Mouse (Mus musculus): ENCODE measurements around the gene Cirbp. TPM values are rescaled to one million over a fixed set of nuclear protein-coding genes. Genes with fewer than 3 reads are reported as not detected.
A peak's percentile ranks its signal among the peaks of the same experiment; 100 is the strongest.
"Not testable (repeated sequence)": the region's sequence is repeated elsewhere in the genome, so short reads cannot be mapped to it uniquely, and the experiment has no call there.

Cirbp gene
- polyA plus RNA-seq, 1 experiment, result 276 TPM

- DNase-seq (ENCODE audit: low spot score), result peak; percentile 56
These were observed 2.1 kb upstream of the Cirbp start for GRCm38 (mm10) chr10:80163721-80164120.

- no peak for DNase-seq (ENCODE audit: low spot score)
These were observed 1.4 kb upstream of the Cirbp start for GRCm38 (mm10) chr10:80164161-80164997.

GRCm38 (mm10) chr10:80164998-80165344 is 814 bp upstream of the Cirbp start:
- peak; percentile 87 for DNase-seq (ENCODE audit: low spot score)

GRCm38 (mm10) chr10:80166136-80166535 is 351 bp downstream of the Cirbp start:
- DNase-seq (ENCODE audit: low spot score), result not testable (repeated sequence)

GRCm38 (mm10) chr10:80167460-80168037 is 1.8 kb downstream of the Cirbp start:
- DNase-seq (ENCODE audit: low spot score), result peak; percentile 97

- DNase-seq (ENCODE audit: low spot score), result peak; percentile 90
These were observed 2.4 kb downstream of the Cirbp start for GRCm38 (mm10) chr10:80168038-80168661.

- no peak for DNase-seq (ENCODE audit: low spot score)
These were observed 3.3 kb downstream of the Cirbp start for GRCm38 (mm10) chr10:80169070-80169469.

GRCm38 (mm10) chr10:80169651-80170050 is 3.9 kb downstream of the Cirbp start:
- no peak for DNase-seq (ENCODE audit: low spot score)

- DNase-seq (ENCODE audit: low spot score), result no peak
These were observed 4.3 kb downstream of the Cirbp start for GRCm38 (mm10) chr10:80170052-80170451.

GRCm38 (mm10) chr10:80170601-80171021 is 4.8 kb downstream of the Cirbp start:
- DNase-seq (ENCODE audit: low spot score), result no peak

- DNase-seq (ENCODE audit: low spot score), result no peak
These were observed 5.5 kb downstream of the Cirbp start for GRCm38 (mm10) chr10:80171252-80171651.

GRCm38 (mm10) chr10:80171760-80172526 is 6.2 kb downstream of the Cirbp start:
- DNase-seq (ENCODE audit: low spot score), result no peak

GRCm38 (mm10) chr10:80172527-80173292 is 6.9 kb downstream of the Cirbp start, which contains the start of gene 1600002K03Rik:
Gene 1600002K03Rik, plus strand, starts transcription at chr10:80172944.
- peak; percentile 91 for DNase-seq (ENCODE audit: low spot score)

GRCm38 (mm10) chr10:80173358-80173757 is 7.6 kb downstream of the Cirbp start:
- no peak for DNase-seq (ENCODE audit: low spot score)

- DNase-seq (ENCODE audit: low spot score), result no peak
These were observed 8.3 kb downstream of the Cirbp start for GRCm38 (mm10) chr10:80173955-80174640.

- DNase-seq (ENCODE audit: low spot score), result no peak
These were observed 8.9 kb downstream of the Cirbp start for GRCm38 (mm10) chr10:80174705-80175104.

GRCm38 (mm10) chr10:80175536-80176269 is 9.9 kb downstream of the Cirbp start:
- DNase-seq (ENCODE audit: low spot score), result no peak

GRCm38 (mm10) chr10:80176270-80176834 is 10.6 kb downstream of the Cirbp start:
- no peak for DNase-seq (ENCODE audit: low spot score)

- DNase-seq (ENCODE audit: low spot score), result no peak
These were observed 11.9 kb downstream of the Cirbp start for GRCm38 (mm10) chr10:80177441-80178279.
